Mouse (Mus musculus): ENCODE results near the gene Rora.

The Rora gene

DNA sequence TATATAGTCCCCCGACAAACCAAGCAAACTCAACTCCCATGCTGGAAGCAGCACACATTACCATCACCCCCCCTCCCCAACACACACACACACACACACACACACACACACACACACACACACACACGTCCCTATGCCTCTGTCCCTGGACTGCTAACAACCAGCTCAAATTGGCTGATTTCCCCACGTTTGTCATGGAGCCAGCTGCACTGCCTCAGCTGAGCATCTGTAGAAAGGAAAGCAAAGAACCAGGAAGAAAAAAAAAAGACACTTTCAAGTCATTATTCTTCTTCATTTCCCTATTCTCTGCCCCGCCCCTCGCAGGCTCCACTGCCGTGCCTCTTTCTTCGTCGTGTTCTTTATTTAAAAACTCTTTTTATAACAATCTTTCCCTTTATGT is 235.1 kb downstream of the Rora start:
- DNase-seq (ENCODE audit: low spot score): no peak

GRCm38 (mm10) chr9:68891431-68891830 is 237.8 kb downstream of the Rora start:
- DNase-seq (ENCODE audit: low spot score): no peak

DNA sequence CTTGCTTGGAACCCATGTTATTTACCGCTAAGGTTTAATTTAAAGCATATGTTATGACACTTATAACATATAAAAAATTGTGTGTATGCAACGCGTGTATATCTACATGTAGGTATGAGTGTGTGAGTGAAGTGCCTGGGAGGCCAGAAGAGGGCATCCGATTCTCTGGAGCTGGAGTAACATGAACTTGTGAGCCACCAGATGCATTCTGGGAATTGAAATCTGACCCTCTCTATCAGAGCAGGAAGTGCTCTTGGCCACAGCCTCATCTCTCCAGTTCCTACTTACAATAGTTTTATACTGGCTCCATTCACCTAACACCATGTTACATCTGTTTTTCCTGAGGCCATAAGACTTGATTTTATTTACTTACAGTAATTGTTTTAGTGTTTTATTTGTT is 238.8 kb downstream of the Rora start:
- no peak for DNase-seq (ENCODE audit: low spot score)

DNA sequence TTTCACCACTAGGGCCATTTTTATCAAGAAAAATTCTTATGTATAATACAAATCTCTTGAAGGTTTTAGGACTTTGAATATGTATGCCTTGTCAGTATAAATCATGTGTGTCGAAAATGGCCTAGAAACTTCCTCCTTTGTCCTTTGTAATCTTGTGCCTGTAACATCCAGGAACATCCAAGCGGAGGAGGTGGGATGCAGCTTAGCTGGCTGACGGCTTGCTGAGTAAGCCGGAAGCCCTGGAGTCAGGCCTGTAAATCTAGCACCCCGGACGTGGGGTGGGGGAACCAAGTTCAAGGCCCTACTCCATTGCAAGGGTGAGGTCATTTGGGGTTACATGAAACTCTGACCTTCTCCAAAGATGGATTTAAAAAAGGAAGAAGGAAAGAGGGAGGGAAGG is 239.3 kb downstream of the Rora start:
- DNase-seq (ENCODE audit: low spot score): no peak

- no peak for DNase-seq (ENCODE audit: low spot score)
Observed at GRCm38 (mm10) chr9:68898286-68898685, 244.7 kb downstream of the Rora start.

GRCm38 (mm10) chr9:68899525-68900222 is 246.1 kb downstream of the Rora start:
- no peak for DNase-seq (ENCODE audit: low spot score)

- DNase-seq (ENCODE audit: low spot score): no peak
Observed at GRCm38 (mm10) chr9:68906361-68906883, 252.8 kb downstream of the Rora start.

GRCm38 (mm10) chr9:68912483-68913151 is 259.0 kb downstream of the Rora start:
- DNase-seq (ENCODE audit: low spot score): no peak

DNA sequence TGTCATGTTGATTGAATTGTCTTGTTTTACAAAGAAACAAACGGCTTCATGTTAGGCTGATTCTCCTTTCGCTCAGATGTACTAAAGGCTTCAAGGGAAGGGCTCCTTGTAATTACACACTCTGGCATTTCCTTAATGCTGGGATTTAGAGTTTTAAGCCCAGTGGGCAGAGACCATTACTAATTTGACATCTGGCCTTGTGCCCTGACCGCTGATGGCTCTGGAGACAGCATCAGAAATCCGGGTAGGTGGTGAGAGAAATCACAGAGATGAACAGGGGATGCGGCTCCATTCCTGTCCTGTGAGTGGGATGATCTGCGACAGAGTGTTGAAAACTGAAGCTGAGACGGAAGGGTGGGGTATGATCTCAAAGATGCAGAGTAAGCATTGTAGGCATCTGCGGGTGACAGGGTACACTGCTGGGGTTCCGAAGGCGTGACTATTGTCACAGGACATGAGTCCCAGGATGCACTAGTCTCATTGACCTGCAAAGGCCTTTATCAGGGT is 259.7 kb downstream of the Rora start:
- no peak for DNase-seq (ENCODE audit: low spot score)

DNA sequence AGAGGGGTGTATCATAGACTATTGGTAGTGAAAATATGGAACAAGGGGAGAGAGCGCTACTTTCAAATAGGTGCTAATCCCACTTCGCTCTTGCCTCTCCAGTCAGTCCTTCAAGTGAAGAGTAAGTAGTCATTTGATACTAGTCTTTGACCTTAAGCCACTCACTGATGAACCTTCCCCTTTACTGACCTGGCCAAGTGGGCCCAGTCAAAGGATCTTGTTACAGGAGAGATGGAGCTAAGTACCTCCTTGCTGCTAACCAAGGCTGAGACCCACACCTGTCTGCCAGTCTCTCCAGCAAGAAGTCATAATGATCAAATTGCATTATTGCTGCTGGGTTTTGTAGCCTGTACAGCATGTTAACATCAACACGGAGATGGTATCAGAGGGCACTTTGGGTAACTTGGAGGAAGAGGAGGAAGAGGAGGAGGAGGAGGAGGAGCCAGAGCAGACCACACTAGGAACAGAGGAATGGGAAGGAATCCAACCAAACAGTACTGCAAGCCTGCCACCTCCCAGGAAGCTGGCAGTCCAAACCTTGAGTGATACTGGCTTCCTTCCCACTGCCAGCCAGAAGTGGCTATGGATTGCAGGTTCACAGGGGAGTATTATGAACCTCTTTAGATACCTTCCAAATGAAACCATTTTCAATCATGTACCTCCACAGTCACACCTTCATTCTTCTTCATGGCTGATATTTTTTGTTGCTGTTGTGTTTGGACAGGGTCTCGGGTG is 261.1 kb downstream of the Rora start:
- no peak for DNase-seq (ENCODE audit: low spot score)

GRCm38 (mm10) chr9:68916741-68917140 is 263.2 kb downstream of the Rora start:
- DNase-seq (ENCODE audit: low spot score): no peak

GRCm38 (mm10) chr9:68923128-68923601 is 269.6 kb downstream of the Rora start:
- no peak for DNase-seq (ENCODE audit: low spot score)

GRCm38 (mm10) chr9:68926406-68926805 is 272.8 kb downstream of the Rora start:
- no peak for DNase-seq (ENCODE audit: low spot score)

GRCm38 (mm10) chr9:68933159-68933558 is 279.6 kb downstream of the Rora start:
- no peak for DNase-seq (ENCODE audit: low spot score)

DNA sequence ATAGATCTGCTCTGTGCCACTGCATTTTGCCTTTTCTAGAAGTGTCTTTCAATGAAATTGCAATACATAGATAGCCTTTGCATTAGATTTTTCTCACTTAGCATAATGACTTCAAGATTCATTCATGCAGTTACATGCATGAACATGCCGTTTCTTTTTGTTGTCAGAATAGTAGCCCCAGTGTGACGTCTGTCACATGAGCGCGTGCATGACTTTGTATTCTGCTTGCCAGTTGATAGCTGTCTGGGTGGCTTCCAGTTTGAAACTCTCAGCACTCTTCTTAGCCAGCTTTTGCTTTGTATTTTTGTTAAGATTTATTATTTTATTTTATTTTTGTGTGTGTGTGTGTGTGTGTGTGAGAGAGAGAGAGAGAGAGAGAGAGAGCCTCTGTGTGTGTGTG is 280.7 kb downstream of the Rora start:
- DNase-seq (ENCODE audit: low spot score): no peak

DNA sequence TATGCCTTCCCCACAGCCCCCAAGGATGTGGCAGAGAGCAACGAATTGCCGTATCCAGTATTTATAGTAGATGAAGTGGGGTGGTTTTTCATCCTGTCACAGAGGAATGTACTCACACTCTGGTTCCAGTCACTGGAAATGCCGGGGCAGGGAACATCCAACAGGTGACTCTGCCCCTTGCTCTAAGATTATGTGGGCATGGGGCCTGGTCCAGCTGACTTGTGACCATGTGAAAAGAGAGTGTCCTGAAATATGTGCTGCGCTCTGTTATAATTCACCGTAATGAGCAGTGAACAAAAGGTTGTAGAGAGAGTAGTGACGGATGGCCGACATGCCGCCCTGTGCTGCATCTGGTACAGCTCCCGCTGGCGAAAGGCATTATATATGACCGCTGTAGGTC is 282.0 kb downstream of the Rora start:
- DNase-seq (ENCODE audit: low spot score): no peak

GRCm38 (mm10) chr9:68941037-68941436 is 287.5 kb downstream of the Rora start:
- no peak for DNase-seq (ENCODE audit: low spot score)

DNA sequence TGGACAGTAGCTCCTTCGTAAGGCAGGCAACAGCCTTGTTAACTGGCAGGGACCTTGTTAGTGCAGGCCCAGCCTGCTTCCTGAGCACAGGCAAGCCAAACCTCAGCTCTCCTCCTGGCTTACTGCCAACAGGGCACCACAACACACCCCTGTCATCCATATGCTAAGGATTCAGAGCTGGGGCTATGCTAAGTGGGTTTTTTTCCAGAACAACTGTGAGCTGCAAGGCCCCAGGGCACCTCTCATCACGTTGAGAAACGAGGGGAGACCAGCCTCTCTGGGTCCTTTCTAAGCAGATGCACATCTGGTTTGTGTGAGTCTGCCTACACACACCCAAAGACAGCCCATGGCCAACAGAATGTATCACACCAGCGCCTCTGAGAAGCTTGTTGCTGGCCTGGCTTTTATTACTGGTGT is 289.0 kb downstream of the Rora start:
- no peak for DNase-seq (ENCODE audit: low spot score)

GRCm38 (mm10) chr9:68944026-68944425 is 290.4 kb downstream of the Rora start:
- DNase-seq (ENCODE audit: low spot score): no peak

DNA sequence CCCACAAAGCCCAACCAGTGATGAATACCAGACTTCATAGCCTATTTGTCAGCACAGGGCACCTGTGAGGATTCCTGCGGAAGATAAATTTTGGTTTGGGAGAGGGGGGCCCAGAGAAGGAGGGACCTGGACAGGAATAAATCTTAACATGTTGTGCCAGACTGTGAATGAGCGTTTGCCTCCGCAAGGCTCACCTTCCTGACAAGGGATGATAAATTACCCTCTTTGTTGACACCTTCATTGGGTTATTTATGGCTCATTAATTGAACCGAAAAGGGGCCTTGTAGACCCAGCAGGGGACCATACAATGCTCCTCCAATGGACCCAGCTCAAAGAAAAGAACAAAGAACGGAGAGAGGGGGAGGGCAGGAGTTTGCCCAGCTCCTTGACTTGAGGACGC is 294.1 kb downstream of the Rora start:
- DNase-seq (ENCODE audit: low spot score): no peak

DNA sequence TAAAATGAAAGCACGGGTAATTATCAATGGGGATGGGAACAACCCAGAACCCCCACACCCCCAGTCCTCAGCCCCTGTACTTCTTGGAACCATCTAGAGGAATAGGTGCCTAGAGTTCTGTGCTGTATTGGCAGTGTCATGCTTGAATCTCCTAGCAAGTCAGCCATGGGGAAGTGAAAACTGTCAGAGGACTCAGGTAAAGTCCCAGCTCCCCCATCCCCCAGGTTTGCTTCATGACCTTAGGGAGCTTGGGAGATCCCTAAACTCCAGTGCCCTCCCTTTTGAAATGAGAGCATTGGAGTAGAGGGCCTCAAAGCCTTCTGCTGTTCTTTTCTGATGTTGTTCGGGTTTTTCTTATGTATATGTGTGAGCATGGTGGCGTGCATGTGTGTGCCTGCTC is 294.6 kb downstream of the Rora start:
- DNase-seq (ENCODE audit: low spot score): no peak

GRCm38 (mm10) chr9:68956210-68956874 is 302.8 kb downstream of the Rora start:
- no peak for DNase-seq (ENCODE audit: low spot score)

All from MN1 (cell line).